Mouse (Mus musculus): ENCODE measurements at regions not wholly inside any gene's neighbourhood (a gene's known extent, or its start where the extent isn't known, plus 50 kb on each side); places are given as distances from the start of the nearest gene placed in this dataset.

DNA sequence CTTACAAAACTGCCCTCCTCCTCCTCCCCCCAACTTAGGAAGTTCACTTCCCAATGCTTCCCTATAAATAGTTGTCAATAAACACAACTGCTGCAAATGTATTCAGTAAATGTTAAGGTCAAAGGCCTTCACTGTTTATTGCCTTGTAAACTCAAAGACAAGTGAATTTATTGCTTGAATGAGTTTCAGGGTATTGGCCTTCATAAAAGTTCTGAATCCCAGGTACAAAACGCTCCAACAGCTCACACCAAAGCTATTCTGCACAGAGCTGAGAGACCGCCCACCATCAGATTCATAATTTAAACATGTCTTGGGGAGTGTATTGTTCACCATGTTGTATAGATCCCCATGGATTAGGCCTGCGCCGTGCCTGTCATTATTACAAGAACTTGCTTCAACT is 53.9 kb upstream of the Cdkn3 start:
- DNase-seq, result no peak

DNA sequence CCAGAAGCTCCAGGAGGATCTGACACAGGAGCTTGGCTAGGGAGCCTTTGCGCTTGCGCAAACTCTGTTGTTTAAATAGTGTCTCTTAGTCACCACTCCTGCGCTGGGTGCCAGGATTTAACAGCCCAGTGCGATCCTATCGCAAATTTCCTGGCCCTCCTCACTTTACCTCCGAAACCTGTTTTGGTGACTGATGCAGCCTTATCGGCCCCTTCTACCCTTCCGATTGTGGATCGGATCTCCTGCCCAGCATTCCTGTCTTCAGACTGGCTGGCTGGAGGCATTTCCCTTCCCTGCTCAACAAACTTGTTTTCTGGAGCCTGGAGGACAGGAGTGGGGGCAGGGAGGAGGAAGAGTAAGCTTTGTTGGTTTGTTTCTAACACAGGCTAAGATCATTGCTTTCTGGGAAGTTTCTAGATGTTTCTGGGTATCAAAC is 56.0 kb upstream of the Cdkn3 start:
- DNase-seq, result peak; percentile 33

DNA sequence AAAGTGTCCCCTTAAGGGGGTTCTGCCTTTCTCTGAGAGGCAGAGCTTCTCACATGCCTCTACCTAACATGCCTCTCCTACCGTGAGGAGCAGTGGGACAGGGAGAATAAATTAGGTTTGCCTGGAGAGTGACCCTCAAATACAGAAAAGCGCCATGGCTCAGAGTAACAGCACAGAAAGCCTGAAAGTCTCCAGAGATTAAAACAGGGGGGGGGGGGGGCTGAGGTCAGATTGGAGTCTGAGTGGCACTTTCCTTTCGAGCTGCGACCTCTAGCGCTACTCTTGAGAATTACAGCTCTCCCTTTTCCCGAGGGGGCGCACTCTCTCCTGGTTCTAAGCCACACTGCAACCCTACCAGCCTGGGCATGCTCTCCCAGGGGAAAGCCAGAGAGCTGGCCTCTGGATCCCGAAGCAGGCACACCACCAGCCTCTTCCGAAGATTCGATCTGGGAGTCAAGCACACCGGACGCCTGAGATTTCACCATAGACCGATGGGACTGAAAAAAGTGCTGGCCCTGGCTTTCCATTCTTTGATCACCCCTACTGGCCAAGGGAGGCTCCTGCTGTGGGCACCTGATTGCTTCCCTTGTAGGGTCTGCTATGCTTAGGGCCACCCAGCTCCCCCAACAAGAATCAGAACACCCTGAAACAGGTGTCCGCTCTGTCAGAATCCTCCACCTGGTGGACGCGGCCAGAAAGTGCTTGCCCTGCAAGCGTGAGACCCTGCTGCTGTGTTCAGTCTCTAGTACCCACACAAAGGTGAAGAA is 57.5 kb upstream of the Cdkn3 start:
- peak; percentile 61 for DNase-seq

- DNase-seq, result no peak
These were observed 67.8 kb upstream of the Cdkn3 start for GRCm38 (mm10) chr14:46692571-46692970.

- no peak for DNase-seq
These were observed 68.3 kb upstream of the Cdkn3 start for GRCm38 (mm10) chr14:46692067-46692466.

- no peak for DNase-seq
These were observed 77.6 kb upstream of the Cdkn3 start for GRCm38 (mm10) chr14:46682728-46683127.

DNA sequence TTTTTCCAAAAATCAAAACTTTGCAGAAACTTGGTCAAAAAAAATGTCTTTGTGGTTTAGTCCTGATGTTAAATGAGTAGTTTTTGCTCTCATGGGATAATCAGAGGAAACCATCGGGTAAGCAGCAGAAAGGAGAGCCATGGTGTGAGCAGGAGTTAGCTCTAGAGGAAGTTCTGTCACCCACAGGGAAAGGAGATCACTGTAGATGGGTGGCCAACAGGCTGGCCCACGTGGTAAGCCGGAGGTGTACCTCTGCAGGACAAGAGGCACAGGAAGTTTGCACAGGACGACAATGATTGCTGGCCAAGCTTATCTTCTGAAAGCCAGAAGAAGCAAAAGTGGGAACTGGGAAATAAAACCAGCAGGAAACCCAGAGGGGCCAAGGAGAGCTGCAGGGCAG is 81.4 kb upstream of the Cdkn3 start:
- DNase-seq, result no peak

DNA sequence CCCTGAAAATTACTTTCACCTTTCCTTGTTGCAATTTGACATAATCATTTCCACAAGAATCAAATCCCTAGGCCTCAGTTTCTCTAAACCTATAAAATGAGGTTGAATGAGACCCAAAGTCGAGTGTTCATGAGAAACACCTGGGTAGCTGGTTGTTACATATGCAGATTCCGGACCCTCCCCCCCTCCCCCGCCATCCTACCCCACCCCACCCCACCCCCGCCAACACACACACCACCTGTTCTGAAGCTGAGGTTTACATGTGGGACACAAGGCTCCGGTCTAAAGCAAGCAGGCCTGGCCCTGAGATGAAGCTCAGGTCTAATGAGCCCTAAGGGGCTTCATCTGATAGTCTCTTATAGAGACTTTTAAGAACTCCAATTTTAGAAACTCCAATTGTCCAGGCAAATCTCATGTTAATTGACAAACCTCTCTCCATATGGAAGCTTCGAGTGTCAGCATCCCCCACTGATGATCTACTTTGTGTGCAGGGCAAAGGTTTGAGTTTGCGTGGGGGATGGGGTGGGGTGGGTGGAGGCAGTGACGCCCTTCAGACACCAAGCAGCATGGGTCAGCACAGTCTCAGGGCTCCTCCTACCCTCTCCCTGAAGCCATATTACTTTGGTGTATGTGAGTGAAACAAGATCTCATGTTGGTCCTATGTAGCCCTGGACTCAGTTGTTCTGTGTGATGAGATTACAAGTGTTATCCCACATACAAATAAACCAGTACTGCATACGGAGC is 88.7 kb upstream of the Cdkn3 start:
- no peak for DNase-seq

DNA sequence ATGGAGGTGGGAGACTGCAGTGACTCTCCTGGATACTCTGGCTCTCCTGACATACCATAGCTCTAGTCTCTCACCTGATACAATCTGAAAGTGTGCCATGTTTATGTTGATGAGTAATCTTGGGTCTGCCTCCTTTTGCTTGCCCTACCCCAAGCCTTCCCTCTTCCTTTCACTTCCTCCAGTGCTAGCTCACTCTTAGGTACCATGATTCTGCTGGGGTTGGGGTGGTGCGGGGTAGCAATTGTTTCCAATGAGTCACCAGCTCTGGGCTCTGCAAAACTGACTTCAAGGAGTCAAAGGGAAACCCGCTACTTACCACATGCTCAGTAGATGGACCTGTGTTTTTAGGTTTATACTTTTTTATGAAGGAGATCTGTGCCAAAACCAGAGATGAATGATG is 89.3 kb upstream of the Cdkn3 start:
- no peak for DNase-seq

- DNase-seq, result no peak
These were observed 89.9 kb upstream of the Cdkn3 start for GRCm38 (mm10) chr14:46670221-46671046.

GRCm38 (mm10) chr14:46668275-46668674 is 92.1 kb upstream of the Cdkn3 start:
- DNase-seq, result no peak

- DNase-seq, result no peak
These were observed 96.0 kb upstream of the Cdkn3 start for GRCm38 (mm10) chr14:46664305-46664704.

- no peak for DNase-seq
These were observed 96.8 kb upstream of the Cdkn3 start for GRCm38 (mm10) chr14:46663529-46663928.

- peak; percentile 64 for DNase-seq
These were observed 98.4 kb upstream of the Cdkn3 start for GRCm38 (mm10) chr14:46661792-46662545.

DNA sequence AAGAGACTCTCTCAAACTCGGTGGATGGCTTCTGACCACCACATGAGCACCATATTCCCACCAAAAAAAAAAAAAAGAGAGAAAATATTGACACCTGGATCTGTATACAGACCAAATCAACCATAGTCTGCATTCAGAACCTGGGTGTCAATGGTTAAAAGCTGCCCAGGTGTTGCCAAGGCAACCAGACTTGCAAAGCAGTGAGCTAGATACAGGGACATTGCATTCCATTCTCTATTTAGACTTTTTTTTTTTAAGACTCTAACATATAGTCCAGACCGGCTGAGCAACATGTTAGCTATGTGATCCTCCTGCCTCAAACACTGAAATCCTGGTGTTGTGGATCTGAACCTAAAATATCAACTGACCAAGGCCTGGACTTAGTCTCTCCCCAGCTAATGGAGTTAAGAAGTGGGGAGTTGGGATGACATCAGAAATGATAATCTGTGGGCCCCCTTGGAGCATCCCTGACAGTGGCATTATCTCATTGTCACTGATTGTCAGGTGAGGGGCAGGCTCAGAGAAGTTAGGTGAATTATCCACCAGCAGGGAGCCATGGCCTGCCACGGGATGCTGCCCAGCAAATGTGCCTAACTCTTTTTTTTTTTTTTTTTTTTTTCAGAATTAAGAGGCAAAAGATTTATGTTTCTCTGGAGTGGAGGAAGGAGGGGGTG is 99.1 kb upstream of the Cdkn3 start:
- DNase-seq, result no peak

DNA sequence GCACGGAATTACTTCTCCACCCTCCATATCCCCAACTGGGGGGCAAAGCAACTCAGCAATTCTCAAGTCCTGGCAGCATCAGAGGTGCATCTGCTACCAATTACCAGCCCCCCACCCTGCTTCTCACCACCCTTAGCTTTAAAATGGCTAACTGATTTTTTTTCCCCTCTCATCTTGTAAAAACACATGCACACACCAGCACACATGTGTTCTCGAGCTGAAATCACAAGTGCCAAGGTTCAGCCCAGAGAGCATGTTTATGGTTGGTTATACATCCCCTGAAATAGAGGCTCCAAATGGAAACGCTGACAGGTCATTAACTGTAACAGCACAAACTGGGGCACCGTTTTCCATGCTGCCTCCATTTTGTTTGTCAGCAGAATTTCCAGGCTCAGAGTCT is 101.0 kb upstream of the Cdkn3 start:
- no peak for DNase-seq

GRCm38 (mm10) chr14:46656249-46656648 is 104.1 kb upstream of the Cdkn3 start:
- DNase-seq, result no peak

GRCm38 (mm10) chr14:46647319-46647974 is 112.9 kb upstream of the Cdkn3 start:
- no peak for DNase-seq

DNA sequence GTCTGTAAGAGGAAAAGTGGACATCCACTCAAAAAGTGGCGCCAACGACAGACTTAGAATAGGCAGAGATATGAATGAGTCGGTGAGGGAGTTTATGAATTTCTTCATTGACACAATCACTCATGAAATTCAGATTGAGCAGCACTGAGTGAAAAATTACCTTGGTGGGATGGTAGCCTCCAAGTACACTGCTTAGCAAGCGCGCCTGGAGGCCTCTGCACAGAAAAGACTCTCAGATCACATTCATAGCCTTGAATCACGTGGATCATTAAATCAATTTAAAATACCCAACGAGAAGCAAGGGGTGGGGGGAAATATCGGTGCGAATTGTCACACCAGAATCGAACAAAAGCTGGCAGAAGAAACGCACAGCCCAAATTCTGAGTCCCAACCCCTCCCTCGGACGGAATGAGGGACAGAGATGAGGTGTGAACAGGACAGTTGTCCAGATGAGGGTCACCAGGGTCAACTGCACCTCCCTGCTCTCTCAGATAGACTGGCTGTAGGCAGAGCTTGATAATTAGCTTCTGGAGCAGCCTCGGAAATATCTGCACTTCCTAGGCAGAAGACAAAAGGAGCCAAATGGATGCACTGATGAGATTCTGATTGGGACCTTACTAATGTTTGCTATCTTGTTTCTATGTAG is 113.5 kb upstream of the Cdkn3 start:
- no peak for DNase-seq

GRCm38 (mm10) chr14:46639116-46639826 is 121.1 kb upstream of the Cdkn3 start:
- DNase-seq, result no peak

All from embryo, embryonic 11 days (tissue).